Mouse (Mus musculus) NIH3T3 (cell line): ENCODE measurements around the gene Plcb3.

Experiments used
- DNase-seq: peaks from one replicate; pipeline ENCODE4 v3.0.0-alpha.2; 2012; ENCODE audit warnings: low read depth

Gene Plcb3

DNA sequence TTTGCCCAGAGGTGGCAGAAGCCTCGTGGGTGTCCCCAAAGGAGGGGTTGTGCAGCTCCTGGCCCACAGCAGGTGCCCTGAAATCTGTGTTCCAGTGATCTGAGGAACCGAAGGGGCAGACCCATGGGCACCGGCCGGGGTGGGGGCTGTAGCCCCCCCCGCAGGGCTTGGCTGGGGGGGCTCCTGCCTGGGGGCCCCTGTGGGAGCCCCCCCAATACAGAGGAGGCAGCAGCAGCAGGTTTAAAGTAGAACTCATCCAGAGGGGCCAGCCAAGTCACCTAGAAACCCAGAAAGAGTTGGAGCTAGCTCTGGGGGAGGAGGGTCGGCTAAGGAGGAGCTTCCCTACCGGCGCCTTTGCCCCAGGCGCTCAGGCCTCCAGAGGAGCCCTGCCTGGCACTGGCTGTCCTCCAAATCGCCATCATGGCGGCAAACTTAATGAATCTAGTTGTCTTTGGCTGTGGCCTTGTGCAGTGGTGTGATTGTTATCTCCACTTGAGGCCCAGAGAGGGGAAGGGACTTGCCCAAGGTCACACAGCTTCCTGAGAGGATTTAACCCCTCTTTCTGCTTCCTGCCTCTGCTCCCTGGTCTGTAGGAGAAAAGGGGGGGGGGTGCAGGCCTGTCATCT, 5.7 kb downstream of the Plcb3 start:
- DNase-seq = peak; percentile 38

DNA sequence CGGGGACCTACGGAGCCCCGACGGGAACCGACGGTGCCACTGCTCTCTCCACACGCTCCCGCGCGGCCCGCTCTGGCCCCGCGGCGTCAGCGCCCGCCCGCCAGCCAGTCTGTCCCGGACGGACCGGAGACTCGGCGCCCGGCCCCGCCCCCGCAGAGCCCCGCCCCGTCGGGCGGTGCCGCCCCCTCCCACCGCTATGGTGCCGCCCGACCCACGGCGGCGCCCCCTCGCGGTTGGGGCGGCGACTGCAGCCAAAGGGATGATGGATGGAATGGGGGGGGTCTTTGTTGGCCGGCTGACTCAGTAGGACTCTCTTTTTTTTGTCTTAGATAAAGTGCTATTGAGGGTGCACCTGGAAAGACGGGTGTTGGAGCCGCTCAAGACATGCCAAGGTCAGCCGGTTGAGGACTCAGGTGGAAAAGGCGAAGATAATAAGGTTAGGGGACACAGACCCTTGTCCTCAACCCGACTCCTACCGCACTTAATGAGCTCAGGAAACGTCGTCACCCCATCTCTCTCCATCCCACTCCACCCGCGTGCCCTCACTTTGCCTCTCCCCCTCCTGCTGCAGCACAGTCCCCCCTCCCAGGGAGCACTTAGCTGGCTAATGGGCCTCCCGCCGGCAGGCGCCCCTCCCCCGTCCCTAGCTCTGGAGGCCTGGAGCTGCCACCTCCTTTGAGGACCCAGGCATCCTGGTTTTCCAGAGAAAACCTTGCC, 6.4 kb downstream of the Plcb3 start:
- peak; percentile 92 for DNase-seq

DNA sequence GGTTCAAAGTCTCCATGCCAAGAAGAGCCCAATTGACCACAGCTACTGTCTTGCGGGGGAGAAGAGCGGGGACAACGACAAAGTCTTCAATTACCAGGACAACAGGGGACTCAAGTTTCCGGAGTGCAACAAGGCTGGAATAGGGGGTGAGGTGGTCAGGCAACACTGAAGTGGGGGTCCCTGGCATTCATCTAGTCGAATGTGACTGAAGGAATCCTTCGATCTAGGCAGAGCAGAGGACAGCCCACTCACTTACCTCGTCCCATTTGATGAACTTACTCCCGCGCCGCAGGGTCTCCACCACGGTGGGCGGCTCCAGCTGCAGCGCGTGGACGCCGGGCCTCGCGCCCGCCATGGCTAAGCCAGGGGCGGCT, 7.0 kb downstream of the Plcb3 start:
- no peak for DNase-seq

DNA sequence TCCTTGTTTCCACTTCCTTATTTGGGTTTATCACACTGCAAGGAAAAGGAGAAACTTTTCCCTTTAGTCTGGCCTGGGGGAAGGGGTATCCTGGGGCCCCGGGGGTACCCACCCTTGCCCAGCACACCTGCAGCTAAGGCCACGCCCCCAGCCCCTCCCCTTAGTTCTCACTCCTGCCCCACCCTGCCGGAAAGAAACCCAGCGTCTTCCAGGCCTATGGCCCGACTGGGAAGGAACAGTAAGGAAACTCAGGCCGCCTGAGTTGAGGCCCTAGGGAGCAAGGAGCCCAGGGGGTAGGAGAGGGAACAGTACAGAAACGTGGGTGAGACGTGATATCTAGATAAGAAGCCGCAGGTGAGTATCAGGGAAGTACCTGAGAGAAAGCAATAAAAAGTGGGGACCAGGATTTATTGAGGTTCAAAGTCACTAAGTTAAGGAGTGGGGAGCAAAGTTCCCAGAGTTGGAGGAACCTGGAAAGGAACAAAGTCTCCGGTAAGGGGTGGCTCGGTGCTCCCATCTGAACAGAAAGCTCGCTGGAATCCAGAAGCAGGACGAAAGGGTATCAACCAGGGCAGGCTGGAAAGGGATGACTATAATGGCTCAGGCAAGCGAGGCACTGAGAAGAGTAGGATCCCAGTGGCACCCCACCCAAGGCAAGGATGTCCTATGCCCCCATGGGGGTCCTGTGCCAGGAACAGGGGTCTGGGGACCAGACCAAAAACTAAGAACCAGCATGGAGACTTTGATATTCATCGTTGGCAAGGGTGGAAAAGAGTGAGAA, 7.6 kb downstream of the Plcb3 start:
- DNase-seq = peak; percentile 63

DNA sequence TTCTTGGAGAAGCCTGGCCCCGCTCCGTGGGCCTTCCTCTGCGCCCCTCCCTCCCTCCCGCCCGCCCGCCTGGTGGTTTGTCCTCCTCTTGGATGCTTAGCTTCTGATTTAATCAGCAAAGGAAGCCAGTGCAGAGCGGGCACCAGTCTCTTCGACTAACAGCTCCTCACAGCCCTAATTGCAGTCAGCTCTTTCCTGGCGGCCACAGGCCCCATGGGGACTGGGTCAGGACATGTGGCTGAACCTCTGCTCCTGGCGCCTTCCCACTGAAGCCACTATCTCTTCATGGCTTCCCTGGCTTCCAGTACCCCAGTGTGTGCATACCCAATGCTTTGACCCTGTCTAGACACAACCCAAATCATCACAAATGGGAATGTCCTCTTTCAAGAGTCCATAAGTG, 19.8 kb downstream of the Plcb3 start:
- no peak for DNase-seq

DNA sequence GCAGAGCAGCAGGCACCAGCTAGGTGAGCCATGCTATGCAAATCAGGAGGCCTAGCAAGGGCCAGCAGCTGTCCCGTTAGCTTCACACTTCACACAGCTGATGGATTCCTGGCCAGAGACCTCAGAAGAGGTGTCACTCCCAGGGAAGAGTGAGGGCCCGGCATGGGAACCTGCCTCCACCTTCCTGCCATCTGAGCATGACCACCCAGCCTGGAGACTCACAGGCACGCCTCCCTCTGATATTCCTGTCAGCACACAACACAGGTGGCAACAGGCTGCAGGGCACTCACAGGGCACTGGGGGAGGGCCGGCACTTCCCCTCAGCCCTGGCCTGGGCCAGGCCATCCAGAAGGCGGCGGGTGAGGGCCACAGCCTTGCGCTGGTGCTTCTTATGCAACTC, 20.8 kb downstream of the Plcb3 start:
- DNase-seq = no peak

DNA sequence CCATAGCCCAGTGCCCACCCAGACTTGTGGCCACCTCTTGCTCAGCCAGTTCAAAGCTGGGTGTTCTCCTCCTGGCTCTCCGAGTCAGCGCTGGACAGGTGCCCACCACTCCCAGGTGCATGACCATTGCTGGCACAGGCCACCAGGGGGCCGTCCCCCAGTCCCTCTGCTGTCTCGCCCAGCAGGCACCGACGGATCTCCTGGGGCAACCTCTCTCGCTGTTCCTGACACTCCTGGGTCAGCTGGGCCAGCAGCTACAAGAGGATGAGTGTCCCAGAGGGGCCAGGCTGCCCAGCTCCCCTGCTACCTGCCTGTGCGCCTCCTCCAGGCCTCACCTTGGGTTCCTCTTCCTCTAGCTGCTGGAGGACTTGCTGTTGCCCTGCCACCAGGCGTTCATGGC, 22.2 kb downstream of the Plcb3 start:
- DNase-seq = peak; percentile 69

DNA sequence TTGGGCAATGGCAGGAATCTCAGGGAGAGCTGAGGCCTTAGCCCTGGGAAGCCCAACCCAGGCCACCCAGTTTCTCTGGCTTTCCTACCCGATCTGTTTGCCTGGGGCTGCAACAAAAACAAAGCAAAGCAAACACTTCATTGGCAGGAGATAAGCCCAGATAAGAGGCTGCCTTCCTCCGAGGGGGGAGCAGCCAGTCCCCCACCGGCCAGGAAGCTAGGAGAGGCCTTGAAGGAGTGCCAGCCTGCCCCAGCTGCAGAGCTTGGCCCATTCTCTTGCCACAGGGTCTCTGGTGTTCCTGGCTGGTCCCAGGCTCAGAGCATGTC, 23.6 kb downstream of the Plcb3 start:
- DNase-seq = peak; percentile 70

DNA sequence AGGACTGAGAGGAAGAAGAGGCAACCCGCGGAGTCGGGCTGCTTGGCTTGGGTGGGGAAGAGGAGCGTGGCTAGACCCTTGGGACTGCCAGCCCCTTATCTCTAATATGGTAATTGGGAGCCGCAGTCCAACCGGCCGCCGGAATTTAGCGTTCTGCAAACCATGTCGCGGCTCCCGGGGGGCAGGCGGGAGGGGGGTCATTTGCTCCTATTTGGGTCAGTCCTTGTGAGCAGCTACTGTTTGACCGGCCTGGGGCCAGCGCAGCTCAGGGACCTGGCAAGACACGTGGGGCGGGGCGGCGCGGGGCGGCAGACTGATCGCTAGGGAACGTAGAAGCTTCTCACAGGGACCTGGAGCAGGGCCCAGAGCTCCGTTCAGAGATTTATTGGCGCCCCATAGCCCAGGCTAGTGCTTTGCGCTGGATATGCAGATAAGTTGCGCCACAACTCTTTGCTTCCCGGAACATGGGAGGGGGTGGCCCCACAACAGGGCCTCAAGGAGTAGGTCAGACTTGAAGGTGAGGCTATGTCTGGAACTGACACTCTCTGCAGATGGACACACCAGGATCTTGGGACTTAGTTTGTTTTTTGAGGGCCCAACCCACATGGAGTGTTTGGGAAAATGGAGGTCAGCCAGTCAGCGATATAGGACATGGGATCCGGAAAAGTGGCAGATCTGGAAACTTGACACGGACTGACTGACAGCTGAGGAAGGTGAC, 24.1 kb downstream of the Plcb3 start:
- DNase-seq = peak; percentile 92

DNA sequence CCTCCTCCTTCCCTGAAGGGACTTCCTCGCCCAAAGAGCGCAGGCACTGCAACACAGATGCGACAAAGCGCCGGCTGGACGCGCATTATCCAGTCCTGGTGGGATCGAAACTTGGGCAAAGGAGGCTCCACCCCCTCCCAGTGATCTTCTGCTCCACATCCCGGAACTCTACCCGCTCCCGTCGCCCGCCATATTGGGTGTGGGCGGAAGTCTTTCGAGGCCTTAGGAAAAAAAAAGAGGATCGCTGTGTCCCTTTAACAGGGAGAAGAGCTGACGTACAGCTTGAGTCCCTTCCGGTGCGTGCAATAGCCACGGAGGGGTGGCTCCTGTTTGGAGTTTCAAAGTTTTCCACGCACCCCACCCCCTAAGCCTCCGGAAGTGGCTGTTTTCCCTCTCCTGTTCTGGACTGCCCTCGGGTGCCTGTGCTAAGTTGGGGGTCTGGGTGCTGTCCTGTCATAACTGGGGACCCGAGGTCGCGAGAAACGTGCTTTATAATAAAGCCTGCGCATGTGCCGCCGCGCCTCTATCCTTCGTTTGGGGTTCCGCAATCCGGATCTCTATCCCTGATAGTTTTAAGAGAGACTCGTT, 24.8 kb downstream of the Plcb3 start:
- DNase-seq = peak; percentile 96

DNA sequence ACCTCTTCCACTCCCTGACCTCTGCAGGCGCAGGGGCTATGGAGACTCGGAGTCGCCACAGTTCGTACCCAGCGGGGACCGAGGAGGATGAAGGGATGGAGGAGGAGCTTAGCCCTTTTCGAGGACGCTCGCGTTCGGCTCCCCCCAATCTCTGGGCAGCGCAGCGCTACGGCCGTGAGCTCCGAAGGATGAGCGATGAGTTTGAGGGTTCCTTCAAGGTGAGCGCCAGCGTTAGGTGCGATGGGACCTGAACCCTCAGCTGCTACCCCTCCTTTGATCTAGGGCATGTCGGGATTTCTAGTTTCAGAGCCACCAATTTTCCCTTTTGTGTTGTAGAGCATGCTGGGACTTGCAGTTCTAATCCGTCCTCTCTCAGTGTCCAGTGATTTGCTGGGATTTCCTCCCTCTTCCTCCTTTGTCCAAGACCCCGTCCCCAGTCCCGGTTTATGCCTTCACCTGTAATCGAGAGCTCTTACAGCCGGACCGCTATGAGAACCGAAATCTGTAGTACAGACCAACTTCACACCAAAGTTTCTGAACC, 25.6 kb downstream of the Plcb3 start:
- peak; percentile 69 for DNase-seq

DNA sequence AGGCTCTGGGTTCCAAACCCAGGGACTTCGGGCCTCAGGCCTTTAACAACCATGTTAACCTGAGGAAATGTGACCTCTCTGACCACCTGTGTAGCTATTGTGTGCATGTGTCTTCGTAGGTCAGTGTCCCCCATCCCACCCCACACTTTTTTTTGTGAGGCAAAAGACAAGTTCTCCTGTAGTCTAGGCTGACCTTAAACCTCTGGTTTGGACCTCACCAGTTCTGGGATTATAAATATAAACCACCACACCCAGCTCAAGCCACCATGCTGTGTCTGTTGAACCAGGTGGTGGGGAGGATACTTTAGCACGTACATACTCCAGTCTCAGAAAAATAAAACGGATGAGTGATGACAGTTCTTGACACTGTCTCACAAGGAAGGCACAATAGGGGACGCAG, 26.3 kb downstream of the Plcb3 start:
- no peak for DNase-seq

DNA sequence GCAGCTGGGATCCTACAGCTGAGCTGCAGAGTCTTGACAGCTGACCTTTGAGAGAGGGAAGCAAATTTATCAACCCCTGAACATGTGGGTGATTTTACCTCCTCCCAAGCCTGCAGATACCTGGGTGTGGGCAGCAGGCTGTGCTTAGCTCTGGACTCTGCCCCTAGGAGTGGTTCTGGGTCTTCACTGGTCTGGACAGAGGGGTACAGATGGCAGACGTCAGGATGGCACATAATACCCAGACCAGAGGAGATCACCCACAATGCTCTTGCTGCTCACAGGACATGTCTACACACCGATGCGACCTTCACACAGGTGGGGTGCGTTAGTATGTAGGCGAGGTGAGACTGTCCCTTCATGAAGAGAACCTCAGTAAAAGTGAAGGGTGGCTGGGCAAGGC, 26.7 kb downstream of the Plcb3 start:
- DNase-seq = no peak

DNA sequence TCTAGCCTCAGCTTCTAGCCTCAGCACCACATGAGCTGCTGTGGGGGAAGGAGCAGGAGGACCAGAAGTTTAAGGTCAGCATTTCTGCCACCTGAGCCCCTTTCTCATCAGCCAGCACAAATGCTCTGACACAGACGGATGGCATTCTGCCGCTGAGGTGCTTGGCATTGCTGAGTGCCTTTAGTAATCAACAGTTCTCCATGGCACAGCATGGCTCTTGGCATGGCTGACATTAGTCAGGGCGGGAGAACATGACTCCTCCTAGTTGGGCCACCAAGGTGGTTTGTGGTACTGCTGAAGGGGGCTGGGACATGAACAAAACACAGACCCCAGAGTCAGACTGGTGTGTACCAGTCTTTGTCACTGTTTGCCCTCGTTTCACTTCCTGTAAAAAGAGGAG, 28.1 kb downstream of the Plcb3 start:
- DNase-seq = no peak

DNA sequence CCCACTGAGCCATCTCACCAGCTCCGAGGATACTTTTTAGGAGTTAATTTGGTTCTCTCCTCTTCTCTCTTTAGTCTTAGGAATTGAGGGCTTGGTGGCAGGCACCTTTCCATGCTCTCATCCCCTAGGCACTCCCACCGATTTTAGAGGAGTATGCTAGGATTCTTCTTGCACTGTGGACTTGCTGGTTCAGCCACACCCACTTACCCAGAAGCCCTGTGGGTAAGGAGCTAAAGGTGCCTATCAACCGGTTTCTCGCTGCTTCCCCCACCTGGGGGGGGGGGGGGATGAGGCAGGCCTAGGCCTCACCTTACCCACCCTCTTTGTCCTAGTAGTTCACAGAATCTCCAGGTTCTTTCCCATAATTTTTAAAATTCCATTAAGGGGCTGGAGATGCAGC, 28.5 kb downstream of the Plcb3 start:
- DNase-seq = no peak

DNA sequence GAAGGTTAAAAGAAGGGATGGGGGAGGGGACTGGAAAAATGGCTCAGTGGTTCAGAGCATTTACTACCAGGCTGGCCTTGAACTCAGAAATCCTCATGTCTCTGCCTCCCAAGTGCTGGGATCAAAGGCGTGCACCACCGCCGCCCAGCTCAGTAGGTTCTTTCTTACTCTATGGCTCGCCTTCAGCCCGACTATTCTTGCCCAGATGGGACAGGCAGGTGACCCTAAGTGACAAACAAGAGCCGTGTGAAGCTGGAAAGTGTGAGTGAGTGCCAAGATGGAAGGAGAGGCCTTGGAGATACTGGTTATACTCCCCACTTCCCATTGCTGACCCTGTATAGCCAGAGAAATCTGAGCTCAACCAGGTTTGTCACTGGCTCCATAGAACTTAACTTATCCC, 32.6 kb downstream of the Plcb3 start:
- DNase-seq = no peak

DNA sequence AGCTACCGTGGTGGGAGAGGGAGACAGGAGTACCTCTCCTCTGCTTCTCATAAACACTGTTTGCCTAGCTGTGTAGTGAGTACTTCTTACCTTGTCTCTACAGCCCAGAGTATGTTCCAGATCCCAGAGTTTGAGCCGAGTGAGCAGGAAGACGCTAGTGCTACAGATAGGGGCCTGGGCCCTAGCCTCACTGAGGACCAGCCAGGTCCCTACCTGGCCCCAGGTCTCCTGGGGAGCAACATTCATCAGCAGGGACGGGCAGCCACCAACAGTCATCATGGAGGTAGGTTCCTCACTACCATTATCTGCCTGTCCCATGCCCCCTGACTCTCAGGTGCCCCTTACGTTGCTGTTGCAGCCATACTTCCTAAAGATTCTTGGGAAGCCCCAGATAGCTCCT, 33.5 kb downstream of the Plcb3 start:
- DNase-seq = no peak

DNA sequence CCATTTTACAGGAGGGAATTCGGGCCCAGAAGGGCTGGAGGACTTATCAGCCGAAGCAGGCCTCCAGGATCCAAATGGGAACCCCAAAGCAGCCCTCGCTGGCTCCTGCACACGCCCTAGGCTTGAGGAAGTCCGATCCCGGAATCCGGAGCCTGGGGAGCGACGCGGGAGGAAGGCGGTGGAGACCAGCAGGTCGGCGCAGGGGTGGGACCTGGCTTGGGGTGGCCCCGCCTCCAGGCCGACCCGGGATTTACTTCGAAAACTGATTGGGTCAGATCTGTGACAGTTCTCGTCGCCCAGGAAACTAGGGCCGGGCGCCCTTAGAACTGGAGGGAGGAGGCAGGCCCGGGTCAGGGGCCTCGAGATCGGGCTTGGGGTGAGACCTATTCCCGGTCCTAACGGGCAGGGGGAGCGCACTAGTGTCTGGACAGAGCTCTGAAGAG, 34.0 kb downstream of the Plcb3 start, which contains the start of gene Gpr137:
Gene Gpr137, minus strand, starts transcription at position 232 of the 443 bp plus-strand sequence.
- peak; percentile 98 for DNase-seq

DNA sequence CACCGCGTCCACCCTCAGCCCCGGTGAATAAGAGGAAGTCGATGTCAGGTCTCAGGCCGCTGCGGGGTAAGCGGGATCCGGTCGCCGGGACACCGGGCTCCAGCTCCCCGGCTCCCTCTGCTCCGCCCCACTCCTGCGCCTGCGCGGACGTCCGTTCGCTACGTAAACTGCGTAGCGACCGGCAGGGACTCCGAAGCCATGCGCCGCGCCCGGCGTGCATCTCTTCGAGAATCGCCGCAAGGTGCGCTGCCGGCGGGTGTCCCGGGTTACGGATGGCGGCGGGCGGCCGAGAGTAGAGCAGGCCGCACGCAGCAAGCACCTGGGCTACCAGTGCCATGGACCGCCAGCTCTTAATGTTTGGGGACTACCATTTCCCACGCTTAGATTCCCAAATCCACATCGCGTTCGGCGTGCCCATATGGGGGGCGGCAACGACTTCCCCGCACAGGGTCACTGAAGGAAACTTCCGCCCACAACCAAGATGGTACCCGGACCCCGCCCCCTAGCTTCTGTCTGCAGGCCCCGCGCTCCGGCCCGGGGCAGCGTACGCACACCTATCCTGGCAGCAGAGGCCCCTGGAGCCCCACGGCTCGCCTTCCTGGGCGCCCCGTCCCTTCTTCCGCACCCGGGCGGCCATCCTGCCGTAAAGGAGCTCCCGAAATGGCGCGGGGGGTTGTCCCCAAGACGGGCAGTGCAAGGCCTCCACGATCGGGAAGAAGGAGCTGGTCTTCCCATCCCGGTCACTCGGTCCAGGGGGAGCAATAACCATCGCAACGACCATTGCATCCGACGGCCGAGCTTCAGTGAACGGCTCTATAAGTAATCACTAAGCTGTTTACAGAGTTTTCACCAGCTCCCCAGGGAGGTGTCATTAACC, 34.7 kb downstream of the Plcb3 start, which contains the start of gene Bad:
Gene Bad, plus strand, starts transcription at position 490 of the 877 bp plus-strand sequence.
- peak; percentile 98 for DNase-seq

DNA sequence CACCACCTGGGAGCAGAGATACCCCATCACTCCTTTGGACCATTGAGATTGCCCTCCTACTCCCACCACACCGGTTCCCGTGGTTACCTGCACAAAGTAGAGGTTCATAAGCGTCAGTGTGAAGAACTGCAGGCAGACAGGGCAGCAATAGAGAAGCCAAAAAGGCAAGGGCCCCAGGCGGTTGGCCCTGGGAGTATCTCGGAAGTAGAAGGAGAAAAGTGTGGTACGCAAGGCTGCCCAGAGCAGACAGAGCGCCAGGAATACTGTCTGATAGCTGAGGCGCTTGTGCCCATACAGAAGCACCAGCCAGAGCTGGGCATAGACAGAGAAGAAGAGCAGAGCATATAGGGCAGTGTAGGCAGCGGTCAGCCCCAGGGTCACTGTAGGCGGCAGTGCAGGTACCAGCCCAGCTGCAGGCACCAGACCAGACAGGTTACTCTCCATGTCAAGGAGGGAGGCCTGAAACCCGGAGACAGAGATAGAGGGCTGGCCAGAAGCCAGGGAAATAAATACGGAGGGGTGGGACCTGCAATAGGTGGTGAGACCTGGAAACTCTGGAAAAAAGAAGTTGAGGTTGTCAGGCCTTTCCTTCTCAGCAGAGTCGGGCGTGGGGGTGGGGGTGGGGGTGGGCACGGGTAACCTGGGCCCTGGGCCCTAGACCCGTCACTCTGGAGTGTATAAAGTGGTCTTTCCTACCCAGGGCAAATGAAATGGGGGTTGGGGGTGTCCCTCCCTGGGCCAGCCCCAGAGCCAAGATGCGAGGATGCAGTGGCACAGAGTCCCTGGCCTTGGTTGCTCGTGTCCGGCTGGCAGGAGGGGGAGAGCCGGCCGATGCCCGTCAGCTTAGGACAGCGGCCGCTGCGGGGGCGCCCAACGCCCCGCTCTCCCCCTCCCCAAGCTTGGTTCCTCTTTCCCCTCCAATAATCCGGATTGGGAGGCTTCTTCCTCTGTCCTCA, 35.6 kb downstream of the Plcb3 start:
- peak; percentile 28 for DNase-seq
